Mouse (Mus musculus): Measurements from ENCODE around the gene Azi2. TPM values are rescaled to one million over a fixed set of nuclear protein-coding genes. Genes with fewer than 3 reads are reported as not detected.

The Azi2 gene
- polyA plus RNA-seq, 1 experiment: 60.1 TPM

- H3K36me3 ChIP-seq (ENCODE audit: control insufficient read depth, insufficient read depth, low read length): 0 out of 2 replicates have a peak, but pooled peaks cover 2% of the 10 kb centered on the region
- no peak overlapping the region for H3K4me3 ChIP-seq (ENCODE audit: control insufficient read depth, low read depth, low read length)
- TF ChIP-seq POLR2A (IDR thresholded peaks at IDR 0.05; ENCODE audit: control insufficient read depth, low read depth, low read length) (no peak), CTCF (IDR thresholded peaks at IDR 0.05; ENCODE audit: control insufficient read depth, insufficient read depth, insufficient replicate concordance, low read depth, low read length) (no peak)
- no peaks in the 10 kb centered on the region for H3K4me1 ChIP-seq (ENCODE audit: control insufficient read depth, insufficient read depth, low read length)
- no peak overlapping the region for H3K27ac ChIP-seq (ENCODE audit: control insufficient read depth, insufficient read depth, low read depth, low read length)
- H3K27me3 ChIP-seq (ENCODE audit: control insufficient read depth, insufficient read depth, low read length): no peaks in the 10 kb centered on the region
Observed at GRCm38 (mm10) chr9:118045011-118045533, 4.8 kb downstream of the Azi2 start.

- Histone ChIP-seq H3K36me3 (ENCODE audit: control insufficient read depth, insufficient read depth, low read length) (peaks cover 3% of the 10 kb centered on the region; the same call in 1 of the 2 replicates), H3K27me3 (ENCODE audit: control insufficient read depth, insufficient read depth, low read length) (no peaks in the 10 kb centered on the region), H3K4me1 (ENCODE audit: control insufficient read depth, insufficient read depth, low read length) (no peaks in the 10 kb centered on the region), H3K4me3 (ENCODE audit: control insufficient read depth, low read depth, low read length) (no peak overlapping the region), H3K27ac (ENCODE audit: control insufficient read depth, insufficient read depth, low read depth, low read length) (no peak overlapping the region)
- TF ChIP-seq CTCF (IDR thresholded peaks at IDR 0.05; ENCODE audit: control insufficient read depth, insufficient read depth, insufficient replicate concordance, low read depth, low read length): no peak
- no peak for TF ChIP-seq POLR2A (IDR thresholded peaks at IDR 0.05; ENCODE audit: control insufficient read depth, low read depth, low read length)
Observed at GRCm38 (mm10) chr9:118053286-118053685, 13.0 kb downstream of the Azi2 start.

- peaks cover 1% of the 10 kb centered on the region; the same call in 1 of the 2 replicates for H3K36me3 ChIP-seq (ENCODE audit: control insufficient read depth, insufficient read depth, low read length)
- H3K4me1 ChIP-seq (ENCODE audit: control insufficient read depth, insufficient read depth, low read length): no peaks in the 10 kb centered on the region
- TF ChIP-seq POLR2A (IDR thresholded peaks at IDR 0.05; ENCODE audit: control insufficient read depth, low read depth, low read length) (no peak), CTCF (IDR thresholded peaks at IDR 0.05; ENCODE audit: control insufficient read depth, insufficient read depth, insufficient replicate concordance, low read depth, low read length) (no peak)
Observed at GRCm38 (mm10) chr9:118059101-118059500, 18.8 kb downstream of the Azi2 start.

GRCm38 (mm10) chr9:118070442-118070841, 30.1 kb downstream of the Azi2 start:
- Histone ChIP-seq H3K4me3 (ENCODE audit: control insufficient read depth, low read depth, low read length) (no peak overlapping the region; the same call in 1 of the 2 replicates), H3K27me3 (ENCODE audit: control insufficient read depth, insufficient read depth, low read length) (no peaks in the 10 kb centered on the region), H3K4me1 (ENCODE audit: control insufficient read depth, insufficient read depth, low read length) (no peaks in the 10 kb centered on the region), H3K36me3 (ENCODE audit: control insufficient read depth, insufficient read depth, low read length) (no peaks in the 10 kb centered on the region), H3K27ac (ENCODE audit: control insufficient read depth, insufficient read depth, low read depth, low read length) (no peak overlapping the region)
- TF ChIP-seq POLR2A (IDR thresholded peaks at IDR 0.05; ENCODE audit: control insufficient read depth, low read depth, low read length) (no peak), CTCF (IDR thresholded peaks at IDR 0.05; ENCODE audit: control insufficient read depth, insufficient read depth, insufficient replicate concordance, low read depth, low read length) (no peak)

More at GRCm38 (mm10) chr9:118059101-118059500, 18.8 kb downstream of the Azi2 start:
- Histone ChIP-seq H3K27ac (ENCODE audit: control insufficient read depth, insufficient read depth, low read depth, low read length) (no peak overlapping the region), H3K4me3 (ENCODE audit: control insufficient read depth, low read depth, low read length) (no peak overlapping the region), H3K27me3 (ENCODE audit: control insufficient read depth, insufficient read depth, low read length) (no peaks in the 10 kb centered on the region)

- TF ChIP-seq POLR2A (IDR thresholded peaks at IDR 0.05; ENCODE audit: control insufficient read depth, low read depth, low read length) (no peak), CTCF (IDR thresholded peaks at IDR 0.05; ENCODE audit: control insufficient read depth, insufficient read depth, insufficient replicate concordance, low read depth, low read length) (no peak)
- Histone ChIP-seq H3K27me3 (ENCODE audit: control insufficient read depth, insufficient read depth, low read length) (no peaks in the 10 kb centered on the region), H3K4me3 (ENCODE audit: control insufficient read depth, low read depth, low read length) (no peak overlapping the region)
Observed at GRCm38 (mm10) chr9:118071337-118071736, 31.0 kb downstream of the Azi2 start.

GRCm38 (mm10) chr9:118072101-118072500, 31.8 kb downstream of the Azi2 start:
- Histone ChIP-seq H3K4me1 (ENCODE audit: control insufficient read depth, insufficient read depth, low read length) (no peaks in the 10 kb centered on the region), H3K4me3 (ENCODE audit: control insufficient read depth, low read depth, low read length) (no peak overlapping the region), H3K36me3 (ENCODE audit: control insufficient read depth, insufficient read depth, low read length) (no peaks in the 10 kb centered on the region), H3K27ac (ENCODE audit: control insufficient read depth, insufficient read depth, low read depth, low read length) (no peak overlapping the region), H3K27me3 (ENCODE audit: control insufficient read depth, insufficient read depth, low read length) (no peaks in the 10 kb centered on the region)
- TF ChIP-seq CTCF (IDR thresholded peaks at IDR 0.05; ENCODE audit: control insufficient read depth, insufficient read depth, insufficient replicate concordance, low read depth, low read length): no peak
- TF ChIP-seq POLR2A (IDR thresholded peaks at IDR 0.05; ENCODE audit: control insufficient read depth, low read depth, low read length): no peak

More at GRCm38 (mm10) chr9:118071337-118071736, 31.0 kb downstream of the Azi2 start:
- H3K4me1 ChIP-seq (ENCODE audit: control insufficient read depth, insufficient read depth, low read length): no peaks in the 10 kb centered on the region
- no peak overlapping the region for H3K27ac ChIP-seq (ENCODE audit: control insufficient read depth, insufficient read depth, low read depth, low read length)
- no peaks in the 10 kb centered on the region for H3K36me3 ChIP-seq (ENCODE audit: control insufficient read depth, insufficient read depth, low read length)

- H3K4me1 ChIP-seq (ENCODE audit: control insufficient read depth, insufficient read depth, low read length): peaks cover 4% of the 10 kb centered on the region; the same call in 1 of the 2 replicates
- H3K36me3 ChIP-seq (ENCODE audit: control insufficient read depth, insufficient read depth, low read length): no peaks in the 10 kb centered on the region
- no peaks in the 10 kb centered on the region for H3K27me3 ChIP-seq (ENCODE audit: control insufficient read depth, insufficient read depth, low read length)
- H3K27ac ChIP-seq (ENCODE audit: control insufficient read depth, insufficient read depth, low read depth, low read length): no peak overlapping the region
- no peak overlapping the region for H3K4me3 ChIP-seq (ENCODE audit: control insufficient read depth, low read depth, low read length)
- TF ChIP-seq POLR2A (IDR thresholded peaks at IDR 0.05; ENCODE audit: control insufficient read depth, low read depth, low read length): no peak
- no peak for TF ChIP-seq CTCF (IDR thresholded peaks at IDR 0.05; ENCODE audit: control insufficient read depth, insufficient read depth, insufficient replicate concordance, low read depth, low read length)
Observed at GRCm38 (mm10) chr9:118073358-118073757, 33.1 kb downstream of the Azi2 start.

Data from testis, adult 2 months (tissue).